ENCODE assay signal across 8 mouse cellular contexts in the genomic region with DNA sequence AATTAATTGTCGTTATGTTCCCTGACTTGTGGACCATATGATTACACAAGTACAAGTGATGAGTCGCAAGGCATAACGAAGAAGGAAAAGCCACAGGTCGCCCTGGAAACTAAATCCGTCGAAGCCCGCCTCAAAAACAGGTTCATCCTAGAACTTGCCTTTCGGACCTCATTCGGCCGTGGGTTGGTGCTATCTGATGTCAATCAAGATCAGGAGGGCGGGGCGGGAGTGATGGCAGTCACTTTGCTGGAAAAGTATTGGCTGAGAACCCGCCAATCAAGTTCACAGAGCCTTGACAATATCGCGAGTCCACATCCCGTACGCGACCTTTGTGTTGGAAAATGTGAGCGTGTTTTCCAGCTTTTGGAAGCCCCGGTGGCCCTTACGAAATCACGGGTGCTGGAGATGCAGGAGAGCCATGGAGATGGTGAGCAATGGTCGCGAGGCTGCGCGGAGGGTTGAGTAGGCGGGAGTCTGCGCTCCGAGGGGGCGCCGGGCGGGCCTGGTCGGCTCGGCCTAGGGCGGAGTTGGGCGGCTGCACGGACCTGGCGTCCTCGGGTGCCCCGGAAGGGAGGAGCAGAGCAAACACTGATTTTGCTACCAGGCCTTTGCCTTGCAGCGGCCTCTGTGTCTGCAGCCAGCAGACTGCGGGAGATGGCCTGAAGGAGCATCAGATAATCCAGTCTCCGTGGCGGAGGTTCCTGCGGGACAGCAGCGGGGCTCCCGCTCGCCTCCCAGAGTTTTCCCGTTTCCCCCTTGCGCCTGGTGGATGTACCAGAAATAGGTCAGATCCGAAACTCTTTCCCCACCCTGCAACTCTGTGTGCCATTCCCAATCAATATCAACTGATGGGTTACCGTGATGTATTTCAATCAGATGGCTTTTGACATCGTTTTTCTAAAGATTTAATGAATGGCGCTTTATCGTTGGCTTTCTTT. TPM values are rescaled to one million over a fixed set of nuclear protein-coding genes. Genes with fewer than 3 reads are reported as not detected.
DNase-seq lines count a peak whose midpoint lies in the region; ATAC-seq lines count a peak whose summit lies in the region.

A gene (plus strand): TSS at position 285 of the 938 bp plus-strand sequence.

- H3K9me3 ChIP-seq in hindbrain, embryonic 15.5 days: no peaks in the 10 kb centered on the region

- H3K9ac ChIP-seq in hindbrain, embryonic 15.5 days: peak within 1 kb of the TSS; percentile 98

- peak within 1 kb of the TSS; percentile 97 for H3K27ac ChIP-seq in hindbrain, embryonic 15.5 days (replicated peaks)

- under 1% methylated on average over 55 of the region's 55 CpGs for WGBS in hindbrain, embryonic 15.5 days

- H3K4me2 ChIP-seq in hindbrain, embryonic 15.5 days: peak within 1 kb of the TSS; percentile 66

- H3K36me3 ChIP-seq in hindbrain, embryonic 15.5 days: peaks cover 20% of the 10 kb centered on the region

- H3K4me1 ChIP-seq in hindbrain, embryonic 15.5 days (replicated peaks): peaks cover 27% of the 10 kb centered on the region

- H3K27me3 ChIP-seq in hindbrain, embryonic 15.5 days: no peaks in the 10 kb centered on the region

- peak; percentile 95 for DNase-seq in T-cell, adult 2 months (ENCODE audit: low spot score)
- DNase-seq in cerebellum, postnatal 36 days: peak; percentile 98 to 100
- peak; percentile 96 to 99 for DNase-seq in frontal cortex, postnatal 36 days (ENCODE audit: low spot score in 2 of 2)
- DNase-seq in left cerebral cortex, adult 11 months (ENCODE audit: low spot score): peak; percentile 98
- peak; percentile 97 to 99 for DNase-seq in lung, postnatal 4 days
- DNase-seq in retina, postnatal 7 days (ENCODE audit: low read depth, low spot score): peak; percentile 97
- peak; percentile 87 for DNase-seq in urinary bladder, adult 2 months (ENCODE audit: low spot score)

- peak within 1 kb of the TSS; percentile 92 for H3K4me3 ChIP-seq in hindbrain, embryonic 15.5 days

- peak; percentile 100 for ATAC-seq in hindbrain, embryonic 15.5 days (ENCODE audit: low FRiP score, low read depth)

RNA-seq across cellular contexts. Expression of the gene that starts here (rescaled TPM):
- 48.1 and 49.3 TPM in 2 replicates for polyA plus RNA-seq in hindbrain, embryonic 15.5 days (2015; fragmentation: Nextera tagmentation; extraction: Ambion mirVana)
- 27.7 and 28.1 TPM in 2 replicates for polyA plus RNA-seq in urinary bladder, adult 2 months (2012; rRNA removed)

Comparison
In these comparisons a context has a peak if more than half of its experiments do, and no peak if none do; other contexts are left out.
1. Peak in every context shown above with its lines: DNase-seq, ATAC-seq, H3K4me3 ChIP-seq and H3K27ac ChIP-seq.